Mouse (Mus musculus): ENCODE results near the gene Fitm1. TPM values are rescaled to one million over a fixed set of nuclear protein-coding genes. Genes with fewer than 3 reads are reported as not detected.

Gene Fitm1
- polyA plus RNA-seq, 1 experiment from 2014 or later: 1.3 TPM

DNA sequence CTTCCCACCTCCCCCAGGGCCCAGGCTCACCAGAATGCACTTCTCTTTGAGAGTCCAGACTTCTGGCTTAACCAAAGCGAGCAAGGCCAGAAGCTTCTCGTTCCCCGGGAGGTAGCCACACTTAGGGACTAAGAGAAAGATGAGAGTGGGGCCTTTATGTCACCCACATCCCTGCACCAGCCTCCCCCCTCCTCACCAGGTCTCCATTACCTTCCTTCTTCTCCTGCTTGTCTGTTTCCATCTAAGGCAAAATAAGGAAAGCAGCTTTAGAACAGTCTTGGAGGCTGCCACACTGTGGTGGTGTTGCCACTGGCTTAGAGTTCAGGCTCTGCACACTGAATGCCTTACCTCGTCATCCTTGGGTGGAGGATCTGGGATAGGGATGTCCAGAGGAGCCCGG, 13.9 kb downstream of the Fitm1 start:
- Histone ChIP-seq H3K4me3 (ENCODE audit: low read depth, low read length) (no peak overlapping the region), H3K4me1 (ENCODE audit: insufficient read depth, low read depth, low read length) (peaks cover 10% of the 10 kb centered on the region), H3K9me3 (ENCODE audit: low read length) (no peaks in the 10 kb centered on the region), H3K27me3 (replicated peaks; ENCODE audit: insufficient read depth, low read length) (no peaks in the 10 kb centered on the region), H3K36me3 (ENCODE audit: insufficient read depth, low read length) (peaks cover 6% of the 10 kb centered on the region; the same call in 1 of the 2 replicates), H3K4me2 (replicated peaks; ENCODE audit: low read depth, low read length) (no peak overlapping the region), H3K27ac (ENCODE audit: low read length) (no peak overlapping the region), H3K9ac (replicated peaks; ENCODE audit: low read depth) (no peak overlapping the region)
- WGBS: 94% methylated on average over 5 of the region's 5 CpGs
- ATAC-seq (no peak), DNase-seq (ENCODE audit: low spot score) (no peak)
- TF ChIP-seq EP300 (IDR thresholded peaks at IDR 0.05) (no peak), CTCF (IDR thresholded peaks at IDR 0.05) (no peak)

DNA sequence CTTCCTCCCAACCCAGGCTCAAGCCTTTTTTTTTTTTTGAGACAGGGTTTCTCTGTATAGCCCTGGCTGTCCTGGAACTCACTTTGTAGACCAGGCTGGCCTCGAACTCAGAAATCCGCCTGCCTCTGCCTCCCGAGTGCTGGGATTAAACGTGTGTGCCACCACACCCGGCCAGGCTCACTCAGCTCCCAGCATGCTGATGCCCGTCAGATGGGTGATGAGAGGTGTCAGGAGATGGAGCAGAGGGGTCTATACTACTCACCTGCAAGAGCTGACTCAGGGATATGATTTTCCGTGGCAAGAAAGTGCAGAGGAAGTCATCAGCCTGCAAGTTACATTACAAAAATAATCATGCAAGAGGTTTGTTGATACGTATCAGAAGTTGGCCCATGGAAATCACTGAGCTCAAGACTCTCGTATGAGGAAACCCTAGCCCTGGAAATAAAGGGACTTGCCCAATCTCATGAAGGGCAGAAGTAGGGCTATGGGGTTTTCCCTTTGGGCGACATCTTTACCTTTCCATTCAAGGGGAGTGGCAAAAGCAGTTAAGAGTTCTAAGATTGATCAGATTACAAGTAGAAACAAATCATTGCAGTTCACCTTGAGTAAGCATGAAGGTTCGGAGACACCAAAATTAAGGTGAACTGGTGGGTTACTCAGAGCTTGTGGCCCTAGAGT, 14.5 kb downstream of the Fitm1 start:
- DNase-seq (ENCODE audit: low spot score) (no peak), ATAC-seq (no peak)
- Histone ChIP-seq H3K4me1 (ENCODE audit: insufficient read depth, low read depth, low read length) (peaks cover 10% of the 10 kb centered on the region), H3K36me3 (ENCODE audit: insufficient read depth, low read length) (peaks cover 9% of the 10 kb centered on the region; the same call in 1 of the 2 replicates), H3K4me2 (replicated peaks; ENCODE audit: low read depth, low read length) (peak overlapping the region; percentile 94), H3K27me3 (replicated peaks; ENCODE audit: insufficient read depth, low read length) (no peaks in the 10 kb centered on the region), H3K4me3 (ENCODE audit: low read depth, low read length) (peak overlapping the region; percentile 91), H3K9me3 (ENCODE audit: low read length) (no peaks in the 10 kb centered on the region), H3K27ac (ENCODE audit: low read length) (peak overlapping the region; percentile 84), H3K9ac (replicated peaks; ENCODE audit: low read depth) (peak overlapping the region; percentile 63)
- TF ChIP-seq EP300 (IDR thresholded peaks at IDR 0.05): no peak
- no peak for TF ChIP-seq CTCF (IDR thresholded peaks at IDR 0.05)
- WGBS: 75% methylated on average over 11 of the region's 11 CpGs

DNA sequence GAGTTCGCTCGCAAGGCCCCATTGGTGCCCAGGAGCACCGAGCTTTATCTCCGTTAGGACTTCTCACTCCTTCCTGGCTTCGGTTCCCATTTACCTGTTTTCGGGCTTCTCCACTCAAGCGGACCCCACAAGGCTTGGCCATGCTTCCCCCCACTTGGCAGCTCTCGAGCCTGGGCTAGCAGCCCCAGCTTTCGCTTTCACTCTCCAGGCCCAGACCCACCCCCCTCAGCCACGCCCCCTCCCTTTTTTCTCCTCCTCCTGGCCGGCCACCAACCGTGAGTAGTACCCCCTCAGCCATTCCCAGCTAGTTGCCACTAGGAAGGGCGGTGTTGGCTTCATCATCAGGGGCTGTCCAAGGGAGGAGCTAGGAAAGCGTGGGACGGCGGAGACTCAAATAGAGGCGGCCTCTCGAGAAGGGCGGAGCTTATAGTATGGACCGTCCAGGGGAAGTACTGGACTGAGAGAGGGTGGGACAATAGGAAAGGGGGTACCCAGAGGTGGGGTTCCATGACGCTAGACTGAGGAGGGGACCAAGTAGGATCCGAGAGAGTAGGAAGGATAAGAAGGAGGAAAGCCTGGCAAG, 15.4 kb downstream of the Fitm1 start, which contains the start of gene Psme2:
TSS of gene Psme2 (minus strand) at position 366 of the 583 bp plus-strand sequence.
- Histone ChIP-seq H3K4me2 (replicated peaks; ENCODE audit: low read depth, low read length) (peak within 1 kb of the TSS; percentile 94), H3K27ac (ENCODE audit: low read length) (peak within 1 kb of the TSS; percentile 96), H3K27me3 (replicated peaks; ENCODE audit: insufficient read depth, low read length) (no peaks in the 10 kb centered on the region), H3K4me3 (ENCODE audit: low read depth, low read length) (peak within 1 kb of the TSS; percentile 91), H3K9ac (replicated peaks; ENCODE audit: low read depth) (peak within 1 kb of the TSS; percentile 88), H3K4me1 (ENCODE audit: insufficient read depth, low read depth, low read length) (peaks cover 10% of the 10 kb centered on the region), H3K9me3 (ENCODE audit: low read length) (no peaks in the 10 kb centered on the region), H3K36me3 (ENCODE audit: insufficient read depth, low read length) (peaks cover 17% of the 10 kb centered on the region)
- ATAC-seq (peak; percentile 94), DNase-seq (ENCODE audit: low spot score) (peak; percentile 100)
- WGBS: under 1% methylated on average over 22 of the region's 22 CpGs
- TF ChIP-seq EP300 (IDR thresholded peaks at IDR 0.05) (no peak), CTCF (IDR thresholded peaks at IDR 0.05) (no peak)

DNA sequence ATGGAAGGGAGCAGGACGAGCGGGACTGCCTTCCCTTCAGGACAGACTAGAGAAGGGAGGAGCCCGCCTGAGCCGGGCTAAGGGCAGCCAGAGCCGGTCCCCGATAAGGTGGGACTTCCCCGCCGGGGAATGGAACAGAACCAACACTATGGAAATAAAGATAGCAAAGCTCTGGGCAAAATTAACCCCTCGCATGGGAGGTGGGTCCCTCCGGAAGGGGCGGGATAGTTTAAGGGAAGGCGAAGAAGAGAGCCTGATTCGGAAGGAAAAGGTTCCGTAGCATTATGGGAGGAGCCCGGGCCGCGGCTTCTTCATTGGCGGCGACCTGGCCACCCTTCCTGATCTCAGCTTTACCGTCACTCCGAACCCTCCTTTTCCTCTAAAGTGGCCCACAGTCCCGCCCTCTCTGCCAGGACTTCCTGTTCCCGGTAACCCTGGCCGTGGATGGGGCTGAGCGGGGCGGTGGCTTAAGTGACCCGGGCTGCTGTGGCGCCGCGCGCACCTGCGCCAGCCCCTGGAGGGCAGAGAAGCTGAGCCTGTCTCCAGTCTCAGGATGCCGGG, 16.0 kb downstream of the Fitm1 start, which contains the start of gene Rnf31:
TSS of gene Rnf31 (plus strand) at position 378 of the 561 bp plus-strand sequence.
- WGBS: 2% methylated on average over 28 of the region's 33 CpGs
- Histone ChIP-seq H3K4me2 (replicated peaks; ENCODE audit: low read depth, low read length) (peak within 1 kb of the TSS; percentile 94), H3K27me3 (replicated peaks; ENCODE audit: insufficient read depth, low read length) (no peaks in the 10 kb centered on the region), H3K36me3 (ENCODE audit: insufficient read depth, low read length) (peaks cover 23% of the 10 kb centered on the region), H3K9me3 (ENCODE audit: low read length) (no peaks in the 10 kb centered on the region), H3K4me1 (ENCODE audit: insufficient read depth, low read depth, low read length) (peaks cover 10% of the 10 kb centered on the region), H3K4me3 (ENCODE audit: low read depth, low read length) (peak within 1 kb of the TSS; percentile 91), H3K27ac (ENCODE audit: low read length) (peak within 1 kb of the TSS; percentile 96), H3K9ac (replicated peaks; ENCODE audit: low read depth) (peak within 1 kb of the TSS; percentile 88)
- DNase-seq (ENCODE audit: low spot score): peak; percentile 100
- ATAC-seq: peak; percentile 91
- TF ChIP-seq CTCF (IDR thresholded peaks at IDR 0.05): no peak
- peak; percentile 80; the same call in 1 of the 2 replicates for TF ChIP-seq EP300 (IDR thresholded peaks at IDR 0.05)

DNA sequence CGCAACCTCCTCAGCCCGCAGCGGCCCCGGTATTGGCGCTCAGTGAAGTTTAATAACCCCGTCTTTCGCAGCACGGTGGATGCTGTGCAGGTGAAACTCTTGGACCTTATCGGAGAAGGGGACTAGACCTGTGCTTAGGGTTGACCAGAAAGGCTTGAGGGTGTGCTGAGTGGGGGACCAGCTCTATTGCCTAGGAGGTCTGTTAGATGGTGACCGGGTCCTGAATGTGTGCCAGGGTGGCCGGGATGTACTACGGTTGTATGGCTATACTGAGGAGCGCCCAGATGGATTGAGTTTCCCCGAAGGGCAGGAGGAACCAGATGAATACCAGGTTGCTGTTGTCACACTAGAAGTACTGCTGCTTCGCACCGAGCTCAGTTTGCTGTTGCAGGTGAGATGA, 16.8 kb downstream of the Fitm1 start:
- Histone ChIP-seq H3K27ac (ENCODE audit: low read length) (peak overlapping the region; percentile 96), H3K4me3 (ENCODE audit: low read depth, low read length) (peak overlapping the region; percentile 91), H3K9me3 (ENCODE audit: low read length) (no peaks in the 10 kb centered on the region), H3K27me3 (replicated peaks; ENCODE audit: insufficient read depth, low read length) (no peaks in the 10 kb centered on the region), H3K4me1 (ENCODE audit: insufficient read depth, low read depth, low read length) (peaks cover 10% of the 10 kb centered on the region), H3K9ac (replicated peaks; ENCODE audit: low read depth) (peak overlapping the region; percentile 88), H3K36me3 (ENCODE audit: insufficient read depth, low read length) (peaks cover 26% of the 10 kb centered on the region), H3K4me2 (replicated peaks; ENCODE audit: low read depth, low read length) (peak overlapping the region; percentile 94)
- no peak for TF ChIP-seq CTCF (IDR thresholded peaks at IDR 0.05)
- no peak for TF ChIP-seq EP300 (IDR thresholded peaks at IDR 0.05)
- no peak for ATAC-seq
- 4% methylated on average over 16 of the region's 16 CpGs for WGBS
- DNase-seq (ENCODE audit: low spot score): no peak

DNA sequence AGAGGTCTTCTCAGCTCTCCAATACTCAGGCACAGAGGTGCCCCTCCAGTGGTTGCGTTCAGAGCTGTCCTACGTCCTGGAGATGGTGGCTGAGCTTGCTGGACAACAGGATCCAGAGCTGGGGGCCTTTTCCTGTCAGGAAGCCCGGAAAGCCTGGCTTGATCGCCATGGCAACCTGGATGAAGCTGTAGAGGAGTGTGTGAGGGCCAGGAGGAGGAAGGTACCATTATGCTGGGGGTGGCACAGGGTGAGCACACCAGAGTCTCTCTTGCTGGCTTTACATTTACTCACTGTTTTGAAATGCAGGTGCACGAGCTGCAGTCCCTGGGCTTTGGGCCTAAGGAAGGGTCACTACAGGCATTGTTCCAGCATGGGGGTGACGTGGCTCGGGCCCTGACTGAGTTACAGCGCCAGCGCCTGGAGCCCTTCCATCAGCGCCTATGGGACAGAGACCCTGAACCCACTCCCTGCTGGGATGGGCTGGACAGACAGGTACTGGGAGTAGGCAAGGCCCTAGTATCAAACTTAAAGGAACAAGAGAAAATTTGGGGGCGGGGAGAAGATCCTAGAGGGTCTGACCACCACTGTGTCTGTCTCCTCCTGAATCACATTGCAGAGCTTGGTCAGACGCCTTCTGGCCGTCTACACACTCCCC, 20.7 kb downstream of the Fitm1 start:
- H3K9me3 ChIP-seq (ENCODE audit: low read length): no peaks in the 10 kb centered on the region

More for the DNA sequence above, 20.7 kb downstream of the Fitm1 start:
- 74% methylated on average over 13 of the region's 13 CpGs for WGBS
- DNase-seq (ENCODE audit: low spot score): no peak
- H3K4me1 ChIP-seq (ENCODE audit: insufficient read depth, low read depth, low read length): peaks cover 7% of the 10 kb centered on the region
- no peak overlapping the region for H3K27ac ChIP-seq (ENCODE audit: low read length)
- TF ChIP-seq CTCF (IDR thresholded peaks at IDR 0.05) (no peak), EP300 (IDR thresholded peaks at IDR 0.05) (no peak)
- H3K4me3 ChIP-seq (ENCODE audit: low read depth, low read length): no peak overlapping the region
- H3K4me2 ChIP-seq (replicated peaks; ENCODE audit: low read depth, low read length): no peak overlapping the region
- H3K36me3 ChIP-seq (ENCODE audit: insufficient read depth, low read length): peaks cover 49% of the 10 kb centered on the region
- H3K27me3 ChIP-seq (replicated peaks; ENCODE audit: insufficient read depth, low read length): no peaks in the 10 kb centered on the region
- ATAC-seq: no peak
- no peak overlapping the region for H3K9ac ChIP-seq (replicated peaks; ENCODE audit: low read depth)
